In the genomic region with DNA sequence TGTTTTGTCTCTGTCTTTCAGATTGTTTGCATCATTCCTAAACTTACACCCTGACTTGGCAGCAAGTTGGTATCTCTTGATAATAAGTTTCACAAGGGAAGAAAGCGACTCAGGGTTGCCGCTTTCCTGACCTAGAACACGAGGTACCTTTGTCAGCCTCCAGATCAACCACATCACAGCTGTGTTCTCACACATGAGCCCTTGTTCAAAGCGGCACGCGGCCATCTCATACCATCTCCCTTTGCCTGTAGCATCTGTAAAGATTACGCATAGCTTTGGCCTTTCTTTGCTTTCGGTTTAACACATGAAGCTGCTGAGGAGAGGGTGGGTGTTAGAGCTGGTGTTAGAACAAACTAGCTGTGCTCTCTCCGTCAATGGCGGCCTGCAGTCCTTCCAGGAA, we compare ENCODE assay signal across 24 mouse cellular contexts. TPM values are rescaled to one million over a fixed set of nuclear protein-coding genes. Genes with fewer than 3 reads are reported as not detected.
DNase-seq lines count a peak whose midpoint lies in the region; ATAC-seq and TF ChIP-seq lines count a peak whose summit lies in the region.
"Had no signal": no experiment of that assay in that cellular context is flagged by ENCODE, and none has a peak within 500 bp of the region (broad histone marks: within the 10 kb centered on the region; RNA-seq: fewer than 3 reads in every experiment).

No protein-coding gene starts in this region.

- no peak for DNase-seq in CH12.LX (ENCODE audit: extremely low read depth)
- DNase-seq in natural killer cell, adult 2 months (ENCODE audit: low spot score in 2 of 2): peak; percentile 61 to 80
- DNase-seq in thymus, postnatal 36 days: peak; percentile 33 to 53
- DNase-seq in layer of hippocampus, postnatal 14 days (ENCODE audit: low spot score in 2 of 2): no peak
- DNase-seq in right cerebral cortex, postnatal 10 days (ENCODE audit: low spot score in 2 of 2): no peak
- DNase-seq: adrenal gland, adult 8-10 months; cerebellum, adult 11 months; cerebellum, postnatal 25 days; embryo, embryonic 11 days; forebrain, postnatal 0 days; gastrocnemius, adult 2 months; heart, postnatal 14 days; kidney, adult 9 months; kidney, postnatal 36 days; lung, postnatal 4 days; retina, postnatal 1 day had no signal

- H3K79me2 ChIP-seq in CH12.LX (replicated peaks; ENCODE audit: control insufficient read depth, extremely low read depth, insufficient read depth, poor library complexity, severe bottlenecking): no peaks in the 10 kb centered on the region

- peaks cover 0 to 12% of the 10 kb centered on the region in 2 experiments; a peak in 1 of 4 replicates for H3K4me1 ChIP-seq in CH12.LX (ENCODE audit: control insufficient read depth in 1 of 2, insufficient read depth in 2 of 2)
- peaks cover 18% of the 10 kb centered on the region for H3K4me1 ChIP-seq in bone marrow macrophage, adult 2 months (ENCODE audit: control insufficient read depth, insufficient read depth, low read length)
- no peaks in the 10 kb centered on the region for H3K4me1 ChIP-seq in intestine, embryonic 15.5 days (replicated peaks)
- H3K4me1 ChIP-seq: limb, embryonic 13.5 days; lung, embryonic 15.5 days; midbrain, embryonic 12.5 days had no signal

- no peak overlapping the region for H3K27ac ChIP-seq in CH12.LX (ENCODE audit: insufficient read depth, low read depth)
- peak overlapping the region; percentile 47; the same call in 1 of the 2 replicates for H3K27ac ChIP-seq in bone marrow macrophage, adult 2 months (ENCODE audit: insufficient read depth, low read depth, low read length)
- H3K27ac ChIP-seq in intestine, embryonic 15.5 days: no peak overlapping the region
- H3K27ac ChIP-seq: gastrocnemius, adult 2 months; hindbrain, embryonic 12.5 days; limb, embryonic 13.5 days; liver, embryonic 14.5 days; lung, embryonic 15.5 days; midbrain, embryonic 12.5 days had no signal

- H3K27me3 ChIP-seq in CH12.LX (replicated peaks): no peaks in the 10 kb centered on the region
- H3K27me3 ChIP-seq in intestine, embryonic 15.5 days (replicated peaks): no peaks in the 10 kb centered on the region
- H3K27me3 ChIP-seq: hindbrain, embryonic 12.5 days; limb, embryonic 13.5 days; lung, embryonic 15.5 days; midbrain, embryonic 12.5 days had no signal

- TF ChIP-seq CTCF in CH12.LX (conservative IDR thresholded peaks at IDR 0.05 in 1 of 2, IDR thresholded peaks at IDR 0.05 in 1 of 2; ENCODE audit: low read depth in 2 of 2, low read length in 2 of 2): no peak
- TF ChIP-seq CTCF in bone marrow macrophage, adult 2 months (IDR thresholded peaks at IDR 0.05; ENCODE audit: low read depth, low read length): no peak

- dilution Hi-C loops in CH12.LX (cut with MboI; ENCODE audit: extremely low pct_ligation_motif_present, extremely low pct_unique_long_range_greater_than_20kb, low sequenced_read_pairs): no loop called here

- in situ Hi-C loops in CH12.LX (cut with MboI; ENCODE audit: low pct_ligation_motif_present, low pct_unique_long_range_greater_than_20kb, low sequenced_read_pairs): loop anchor here (25.0 kb wide), 1 partner anchor 258 kb away; no protein-coding TSS in a partner anchor

- TF ChIP-seq POLR2A in CH12.LX (IDR thresholded peaks at IDR 0.05; ENCODE audit: low read depth, low read length): no peak
- TF ChIP-seq POLR2A in bone marrow macrophage, adult 2 months (IDR thresholded peaks at IDR 0.05; ENCODE audit: borderline replicate concordance, low read depth, low read length): no peak

- TF ChIP-seq EP300 in CH12.LX (IDR thresholded peaks at IDR 0.05; ENCODE audit: low read length): no peak

- no peaks in the 10 kb centered on the region for H3K36me3 ChIP-seq in CH12.LX (replicated peaks in 1 of 2; ENCODE audit: control insufficient read depth in 1 of 2, insufficient read depth in 1 of 2, low read length in 1 of 2)
- H3K36me3 ChIP-seq in intestine, embryonic 15.5 days: no peaks in the 10 kb centered on the region
- H3K36me3 ChIP-seq: hindbrain, embryonic 12.5 days; limb, embryonic 13.5 days; lung, embryonic 15.5 days; midbrain, embryonic 12.5 days had no signal

- no peak overlapping the region for H3K4me3 ChIP-seq in CH12.LX (replicated peaks in 1 of 3; ENCODE audit: low read depth in 2 of 3, low read length in 2 of 3, poor library complexity in 1 of 3)
- H3K4me3 ChIP-seq in bone marrow macrophage, adult 2 months (ENCODE audit: insufficient read depth, low read length): no peak overlapping the region
- no peak overlapping the region for H3K4me3 ChIP-seq in intestine, embryonic 15.5 days (replicated peaks)
- H3K4me3 ChIP-seq: gastrocnemius, adult 2 months; hindbrain, embryonic 12.5 days; limb, embryonic 13.5 days; lung, embryonic 15.5 days; midbrain, embryonic 12.5 days had no signal

- ATAC-seq in intestine, embryonic 15.5 days: no peak
- ATAC-seq: forebrain, postnatal 0 days had no signal

- H3K9ac ChIP-seq in CH12.LX (ENCODE audit: insufficient read depth, low read depth): peak overlapping the region; percentile 35; the same call in 1 of the 2 replicates
- H3K9ac ChIP-seq in intestine, embryonic 15.5 days: no peak overlapping the region
- H3K9ac ChIP-seq: forebrain, postnatal 0 days; hindbrain, embryonic 12.5 days; limb, embryonic 13.5 days; liver, embryonic 14.5 days; lung, embryonic 15.5 days; midbrain, embryonic 12.5 days had no signal

- 85% methylated on average over 10 of the region's 10 CpGs for WGBS in intestine, embryonic 15.5 days

- peak overlapping the region; percentile 72 for H3K4me2 ChIP-seq in CH12.LX (ENCODE audit: insufficient read depth, low read depth, poor library complexity, severe bottlenecking)
- H3K4me2 ChIP-seq in intestine, embryonic 15.5 days (replicated peaks): no peak overlapping the region
- H3K4me2 ChIP-seq: heart, embryonic 11.5 days; hindbrain, embryonic 12.5 days; limb, embryonic 13.5 days; lung, embryonic 15.5 days; midbrain, embryonic 12.5 days had no signal

- H3K9me3 ChIP-seq in CH12.LX (replicated peaks; ENCODE audit: low read length): no peaks in the 10 kb centered on the region
- no peaks in the 10 kb centered on the region for H3K9me3 ChIP-seq in intestine, embryonic 15.5 days
- H3K9me3 ChIP-seq: limb, embryonic 13.5 days; lung, embryonic 15.5 days; midbrain, embryonic 12.5 days had no signal

- no peak for TF ChIP-seq RAD21 in CH12.LX (IDR thresholded peaks at IDR 0.05; ENCODE audit: low read depth, low read length)

TF ChIP-seq in CH12.LX, 34 proteins besides CTCF, POLR2A, EP300 and RAD21:
- TF ChIP-seq BHLHE40 (IDR thresholded peaks at IDR 0.05; ENCODE audit: low read depth, low read length) (0 out of 2 replicates have a peak, but pooled peaks have one; percentile 19), MAFK (IDR thresholded peaks at IDR 0.05; ENCODE audit: insufficient replicate concordance, low read length) (no peak)

RNA-seq across cellular contexts. Expression of gene Prep, which starts 46.7 kb away (rescaled TPM):
- total RNA-seq in CH12.LX (2012; rRNA removed) (17.6 and 17.8 TPM in 2 replicates), CH12.LX (2014; rRNA removed) (25.0 and 25.7 TPM in 2 replicates)
- 26.0 and 28.2 TPM in 2 replicates for polyA plus RNA-seq in CH12.LX (2012; ENCODE audit: insufficient read length, low read depth)
- polyA plus RNA-seq in bone marrow macrophage, adult 2 months (2012; ENCODE audit: insufficient read depth, insufficient read length, missing spikeins): 5.5 and 6.2 TPM in 2 replicates
- total RNA-seq in layer of hippocampus, postnatal 14 days (2021): 10 to 100 TPM; 13.5 to 14.6 TPM
- 24.5 and 25.4 TPM in 2 replicates for polyA plus RNA-seq in intestine, embryonic 15.5 days (2015; fragmentation: Nextera tagmentation; extraction: Ambion mirVana)

Comparison
In these comparisons a context has a peak if more than half of its experiments do, and no peak if none do; other contexts are left out.
1. DNase-seq: peak in natural killer cell, adult 2 months (2 of 2) and thymus, postnatal 36 days (2 of 2); none in CH12.LX (single experiment), layer of hippocampus, postnatal 14 days (0 of 2) and right cerebral cortex, postnatal 10 days (0 of 2).